Mouse (Mus musculus) heart, embryonic 11.5 days (tissue): ENCODE measurements around the gene Cmip. TPM values are rescaled to one million over a fixed set of nuclear protein-coding genes. Genes with fewer than 3 reads are reported as not detected.
A peak's percentile ranks its signal among the peaks of the same experiment; 100 is the strongest.
"Not testable (repeated sequence)": the region's sequence is repeated elsewhere in the genome, so short reads cannot be mapped to it uniquely, and the experiment has no call there.

ENCODE experiments used
- ATAC-seq: fragments of 200-750 bp; cut with Nextera tagmentation; replicated peaks from 2 replicates; pipeline ENCODE4 v1.8.0; 2017; ENCODE audit warnings: moderate library complexity; ENCODE audit not compliant: insufficient number of reproducible peaks, low FRiP score, low TSS enrichment
- H3K27ac ChIP-seq: fragments of 300-500 bp; sonication (generic); 2 replicates; pipeline ENCODE4 v1.5.1; 2014; ENCODE audit warnings: mild to moderate bottlenecking, low read depth, low read length
- H3K27me3 ChIP-seq: fragments of 300-500 bp; sonication (generic); 2 replicates; pipeline ENCODE4 v1.6.1; 2014; ENCODE audit warnings: mild to moderate bottlenecking, low read length, mixed read lengths; ENCODE audit not compliant: control insufficient read depth, insufficient read depth
- H3K36me3 ChIP-seq: fragments of 300-500 bp; sonication (generic); 2 replicates; pipeline ENCODE4 v1.6.1; 2014; ENCODE audit warnings: mild to moderate bottlenecking, low read length, moderate library complexity, mixed read lengths; ENCODE audit not compliant: control insufficient read depth, insufficient read depth
- H3K4me1 ChIP-seq: fragments of 300-500 bp; sonication (generic); 2 replicates; pipeline ENCODE4 v1.6.1; 2014; ENCODE audit warnings: low read length; ENCODE audit not compliant: control insufficient read depth, insufficient read depth
- H3K4me2 ChIP-seq: fragments of 300-500 bp; sonication (generic); 2 replicates; pipeline ENCODE4 v1.6.1; 2014; ENCODE audit warnings: mild to moderate bottlenecking, moderate library complexity
- H3K4me3 ChIP-seq: fragments of 300-500 bp; sonication (generic); 2 replicates; pipeline ENCODE4 v1.5.1; 2014; ENCODE audit warnings: low read depth, low read length
- H3K9ac ChIP-seq: fragments of 300-500 bp; sonication (generic); 2 replicates; pipeline ENCODE4 v1.6.1; 2014; ENCODE audit warnings: mild to moderate bottlenecking, low read depth, low read length, moderate library complexity
- H3K9me3 ChIP-seq: fragments of 300-500 bp; sonication (generic); replicated peaks from 2 replicates; pipeline ENCODE4 v1.6.1; 2016; ENCODE audit warnings: low read length; ENCODE audit not compliant: control insufficient read depth
- WGBS: fragments of 180-500 bp; shearing (Covaris S2); extraction: QIAGEN DNeasy Blood & Tissue Kit; methylation state at CpG from one replicate; pipeline ENCODE4 v1.1.7; 2014; ENCODE audit not compliant: insufficient replicate concordance; 5-methylcytosine and 5-hydroxymethylcytosine counted together
- polyA plus RNA-seq: library from polyadenylated mRNA; unstranded; fragments of >200 nt; fragmentation: Nextera tagmentation; extraction: Ambion mirVana; gene quantifications from 2 replicates; pipeline ENCODE4 v1.2.1, GENCODE M21; 2014

Cmip gene
- polyA plus RNA-seq, 1 experiment from 2014 or later: 8.6 TPM

GRCm38 (mm10) chr8:117417830-117418229, 161.0 kb downstream of the Cmip start:
- WGBS: 88% methylated on average over 9 of the region's 9 CpGs
- Histone ChIP-seq H3K9ac (no peak overlapping the region), H3K27ac (no peak overlapping the region), H3K27me3 (no peaks in the 10 kb centered on the region), H3K4me1 (peaks cover 8% of the 10 kb centered on the region), H3K4me3 (no peak overlapping the region), H3K4me2 (no peak overlapping the region), H3K36me3 (peaks cover 4% of the 10 kb centered on the region; the same call in 1 of the 2 replicates), H3K9me3 (no peaks in the 10 kb centered on the region)
- no peak for ATAC-seq

GRCm38 (mm10) chr8:117420841-117421534, 164.1 kb downstream of the Cmip start:
- Histone ChIP-seq H3K9ac (no peak overlapping the region), H3K27me3 (no peaks in the 10 kb centered on the region), H3K4me2 (no peak overlapping the region), H3K4me3 (no peak overlapping the region), H3K9me3 (no peaks in the 10 kb centered on the region), H3K36me3 (peaks cover 4% of the 10 kb centered on the region; the same call in 1 of the 2 replicates), H3K4me1 (peaks cover 16% of the 10 kb centered on the region), H3K27ac (no peak overlapping the region)
- WGBS: 86% methylated on average over 17 of the region's 17 CpGs
- no peak for ATAC-seq

GRCm38 (mm10) chr8:117421838-117422237, 165.0 kb downstream of the Cmip start:
- Histone ChIP-seq H3K4me3 (no peak overlapping the region), H3K9ac (no peak overlapping the region), H3K9me3 (no peaks in the 10 kb centered on the region), H3K36me3 (peaks cover 4% of the 10 kb centered on the region; the same call in 1 of the 2 replicates), H3K4me2 (no peak overlapping the region), H3K4me1 (peaks cover 16% of the 10 kb centered on the region), H3K27ac (no peak overlapping the region), H3K27me3 (no peaks in the 10 kb centered on the region)
- WGBS: 37% methylated on average over 5 of the region's 5 CpGs
- ATAC-seq: no peak

- no peak for ATAC-seq
- WGBS: 86% methylated on average over 6 of the region's 6 CpGs
- Histone ChIP-seq H3K36me3 (peaks cover 6% of the 10 kb centered on the region; the same call in 1 of the 2 replicates), H3K4me1 (peaks cover 16% of the 10 kb centered on the region), H3K4me3 (no peak overlapping the region), H3K9ac (no peak overlapping the region), H3K4me2 (no peak overlapping the region), H3K9me3 (no peaks in the 10 kb centered on the region), H3K27me3 (no peaks in the 10 kb centered on the region), H3K27ac (0 out of 2 replicates have a peak overlapping the region, but pooled peaks have one; percentile 68)
Observed at GRCm38 (mm10) chr8:117422343-117422742, 165.5 kb downstream of the Cmip start.

- H3K4me3 ChIP-seq: no peak overlapping the region
- H3K9me3 ChIP-seq: no peaks in the 10 kb centered on the region
- WGBS: 53% methylated on average over 4 of the region's 4 CpGs
- peak; percentile 41; the same call in 1 of the 2 replicates for ATAC-seq
- peak overlapping the region; percentile 42 for H3K4me2 ChIP-seq
- H3K36me3 ChIP-seq: peaks cover 2% of the 10 kb centered on the region; the same call in 1 of the 2 replicates
- no peaks in the 10 kb centered on the region for H3K27me3 ChIP-seq
- peak overlapping the region; percentile 58; the same call in 1 of the 2 replicates for H3K9ac ChIP-seq
- peaks cover 16% of the 10 kb centered on the region for H3K4me1 ChIP-seq
- H3K27ac ChIP-seq: peak overlapping the region; percentile 68
Observed at GRCm38 (mm10) chr8:117423029-117423428, 166.2 kb downstream of the Cmip start.

- H3K27ac ChIP-seq, H3K36me3 ChIP-seq, H3K4me3 ChIP-seq, H3K27me3 ChIP-seq, H3K4me1 ChIP-seq, H3K4me2 ChIP-seq, ATAC-seq, H3K9me3 ChIP-seq, H3K9ac ChIP-seq: not testable (repeated sequence)
- 86% methylated on average over 8 of the region's 8 CpGs for WGBS
Observed at GRCm38 (mm10) chr8:117427816-117428215, 171.0 kb downstream of the Cmip start.

GRCm38 (mm10) chr8:117428524-117429162, 171.8 kb downstream of the Cmip start:
- Histone ChIP-seq H3K27ac (no peak overlapping the region), H3K4me3 (no peak overlapping the region), H3K9me3 (no peaks in the 10 kb centered on the region), H3K9ac (no peak overlapping the region), H3K4me2 (no peak overlapping the region), H3K36me3 (peaks cover 7% of the 10 kb centered on the region; the same call in 1 of the 2 replicates), H3K4me1 (no peaks in the 10 kb centered on the region; the same call in 1 of the 2 replicates), H3K27me3 (no peaks in the 10 kb centered on the region)
- no peak for ATAC-seq
- 89% methylated on average over 21 of the region's 21 CpGs for WGBS

GRCm38 (mm10) chr8:117430624-117431023, 173.8 kb downstream of the Cmip start:
- WGBS: 85% methylated on average over 4 of the region's 4 CpGs
- Histone ChIP-seq H3K36me3 (peaks cover 7% of the 10 kb centered on the region; the same call in 1 of the 2 replicates), H3K9ac (no peak overlapping the region)

More at GRCm38 (mm10) chr8:117430624-117431023, 173.8 kb downstream of the Cmip start:
- no peak overlapping the region for H3K27ac ChIP-seq
- H3K4me3 ChIP-seq: no peak overlapping the region
- no peak for ATAC-seq
- H3K4me2 ChIP-seq: no peak overlapping the region
- no peaks in the 10 kb centered on the region for H3K27me3 ChIP-seq
- no peaks in the 10 kb centered on the region for H3K9me3 ChIP-seq
- H3K4me1 ChIP-seq: no peaks in the 10 kb centered on the region
